Mouse (Mus musculus) neural tube, embryonic 15.5 days (tissue): ENCODE measurements around the gene H2al1m. TPM values are rescaled to one million over a fixed set of nuclear protein-coding genes. Genes with fewer than 3 reads are reported as not detected.
A peak's percentile ranks its signal among the peaks of the same experiment; 100 is the strongest.
"Not testable (repeated sequence)": the region's sequence is repeated elsewhere in the genome, so short reads cannot be mapped to it uniquely, and the experiment has no call there.

Experiments
- ATAC-seq: fragments of 200-750 bp; cut with Nextera tagmentation; 2 replicates; pipeline ENCODE4 v1.8.0; 2017; ENCODE audit warnings: mild to moderate bottlenecking, moderate TSS enrichment, moderate library complexity; ENCODE audit not compliant: low FRiP score
- H3K27ac ChIP-seq: fragments of 300-500 bp; sonication (generic); replicated peaks from 2 replicates; pipeline ENCODE4 v1.5.1; 2015; ENCODE audit warnings: mild to moderate bottlenecking, inconsistent platforms
- H3K27me3 ChIP-seq: fragments of 300-500 bp; sonication (generic); replicated peaks from 2 replicates; pipeline ENCODE4 v1.6.1; 2015; ENCODE audit warnings: inconsistent platforms
- H3K36me3 ChIP-seq: fragments of 300-500 bp; sonication (generic); 2 replicates; pipeline ENCODE4 v1.6.1; 2015; ENCODE audit warnings: inconsistent platforms
- H3K4me1 ChIP-seq: fragments of 300-500 bp; sonication (generic); 2 replicates; pipeline ENCODE4 v1.6.1; 2015; ENCODE audit warnings: inconsistent platforms
- H3K4me2 ChIP-seq: fragments of 300-500 bp; sonication (generic); 2 replicates; pipeline ENCODE4 v1.6.1; 2015; ENCODE audit warnings: inconsistent platforms, mild to moderate bottlenecking, moderate library complexity
- H3K4me3 ChIP-seq: fragments of 300-500 bp; sonication (generic); replicated peaks from 2 replicates; pipeline ENCODE4 v1.5.1; 2015; ENCODE audit warnings: mild to moderate bottlenecking, inconsistent platforms
- H3K9ac ChIP-seq: fragments of 300-500 bp; sonication (generic); replicated peaks from 2 replicates; pipeline ENCODE4 v1.6.1; 2015; ENCODE audit warnings: mild to moderate bottlenecking, inconsistent platforms
- H3K9me3 ChIP-seq: fragments of 300-500 bp; sonication (generic); replicated peaks from 2 replicates; pipeline ENCODE4 v1.6.1; 2016; ENCODE audit warnings: inconsistent platforms
- WGBS: fragments of 180-500 bp; shearing (Covaris S2); methylation state at CpG from one replicate; pipeline ENCODE4 v1.1.7; 2015; ENCODE audit warnings: mixed read lengths; 5-methylcytosine and 5-hydroxymethylcytosine counted together
- polyA plus RNA-seq: library from polyadenylated mRNA; unstranded; fragments of >200 nt; fragmentation: Nextera tagmentation; extraction: Ambion mirVana; gene quantifications from 2 replicates; pipeline ENCODE4 v1.2.1, GENCODE M21; 2015

H2al1m gene
- not detected in 2 replicates for polyA plus RNA-seq

DNA sequence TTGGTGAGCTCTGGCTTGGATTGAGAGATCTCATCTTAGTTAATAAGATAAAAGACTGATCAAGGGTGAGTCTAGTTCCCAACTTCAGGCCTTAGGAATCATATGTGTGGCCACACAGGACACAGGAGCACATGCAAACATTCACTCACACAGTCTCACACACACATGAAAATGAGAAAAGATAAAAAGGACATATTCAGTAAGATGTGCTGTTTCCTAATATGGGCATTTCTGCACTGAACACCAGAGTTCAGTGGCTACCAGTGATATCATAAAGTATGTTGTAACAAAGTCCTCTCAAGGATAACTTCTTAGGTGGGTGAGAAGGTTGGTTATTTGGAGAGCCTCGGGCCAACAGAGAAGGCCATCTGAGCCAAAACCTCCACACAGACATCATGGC, at the start of gene H2al1m:
H2al1m (plus strand) TSS at position 301 of the 400 bp plus-strand sequence.
- H3K9ac ChIP-seq, H3K4me3 ChIP-seq, H3K27me3 ChIP-seq, H3K4me2 ChIP-seq, H3K4me1 ChIP-seq, H3K36me3 ChIP-seq, H3K9me3 ChIP-seq, ATAC-seq, H3K27ac ChIP-seq: not testable (repeated sequence)
- no CpG with 5 or more reads among the region's 1 CpGs for WGBS

DNA sequence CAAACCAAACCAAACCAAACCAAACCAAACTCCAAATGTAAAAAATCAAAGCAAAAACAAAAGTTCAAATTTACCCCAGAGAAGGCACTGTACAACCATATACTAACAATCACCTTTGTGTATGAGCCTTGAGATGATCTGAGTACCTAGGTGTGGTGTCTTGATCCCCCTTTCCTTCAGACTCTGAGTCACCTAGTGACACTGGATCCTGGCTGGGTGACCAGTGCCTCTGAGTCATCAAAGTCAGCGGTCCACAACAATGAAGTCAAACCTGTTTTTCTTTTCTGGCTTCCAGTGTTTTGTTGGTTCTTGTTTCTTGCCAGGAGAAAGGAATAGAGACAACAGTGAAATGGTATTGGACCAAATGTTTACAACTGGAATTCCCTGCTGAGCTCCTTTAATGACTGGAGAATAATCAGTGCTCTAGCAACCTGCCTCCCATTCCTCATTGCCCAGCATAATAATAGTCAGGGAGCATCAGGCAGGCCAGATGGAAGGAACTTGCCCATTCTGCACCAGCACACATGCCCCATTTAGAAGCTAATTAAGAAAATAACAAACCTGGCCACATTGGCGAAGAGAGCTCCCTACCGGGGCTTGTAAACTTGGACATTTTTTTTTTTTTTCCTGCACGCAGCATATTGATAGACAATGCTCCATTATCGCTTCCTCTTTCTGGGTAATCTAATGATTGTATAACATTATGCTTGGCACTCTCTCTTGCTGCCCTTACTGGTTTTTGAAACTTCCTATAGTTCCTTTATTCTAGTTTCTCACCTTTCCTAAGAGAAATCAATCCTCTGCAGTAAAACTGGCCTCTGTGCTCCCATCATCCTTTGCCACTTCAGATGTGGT, 42.6 kb upstream of the H2al1m start:
- ATAC-seq, result no peak
- WGBS, result 57% methylated on average over 5 of the region's 5 CpGs
- Histone ChIP-seq H3K4me1 (no peaks in the 10 kb centered on the region), H3K27ac (peak overlapping the region; percentile 51; the same call in 1 of the 2 replicates), H3K4me2 (no peak overlapping the region), H3K27me3 (no peaks in the 10 kb centered on the region), H3K4me3 (no peak overlapping the region), H3K9me3 (no peaks in the 10 kb centered on the region), H3K36me3 (no peaks in the 10 kb centered on the region), H3K9ac (no peak overlapping the region)

DNA sequence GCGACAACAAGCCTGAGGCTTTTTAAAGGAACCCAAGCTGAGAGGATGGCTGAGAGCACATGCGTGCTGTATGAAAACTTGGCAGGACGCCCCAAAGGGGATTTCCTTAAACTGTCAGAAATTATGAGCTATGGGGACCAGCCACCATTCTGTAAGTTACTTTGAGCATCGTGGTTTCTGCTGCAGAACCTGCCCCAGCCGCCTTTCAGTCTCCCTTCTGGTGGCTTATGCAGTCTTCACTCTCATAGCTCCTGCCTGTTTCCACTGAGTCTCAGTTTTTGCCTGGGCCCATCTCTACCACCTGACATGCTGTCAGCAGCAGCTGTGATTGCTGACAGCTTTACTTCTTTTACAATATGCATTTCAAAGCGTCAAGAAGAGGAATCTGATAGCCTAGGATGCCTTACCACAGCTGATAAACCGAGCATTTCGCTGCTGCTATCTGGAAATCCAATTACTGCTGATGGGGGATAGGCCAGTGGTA, 40.1 kb upstream of the H2al1m start:
- ATAC-seq, result no peak
- H3K9me3 ChIP-seq, result no peaks in the 10 kb centered on the region
- 56% methylated on average over 8 of the region's 8 CpGs for WGBS
- H3K4me1 ChIP-seq, result no peaks in the 10 kb centered on the region
- no peak overlapping the region for H3K9ac ChIP-seq
- no peak overlapping the region for H3K4me2 ChIP-seq
- no peaks in the 10 kb centered on the region for H3K36me3 ChIP-seq
- H3K4me3 ChIP-seq, result no peak overlapping the region
- no peaks in the 10 kb centered on the region for H3K27me3 ChIP-seq
- no peak overlapping the region for H3K27ac ChIP-seq

DNA sequence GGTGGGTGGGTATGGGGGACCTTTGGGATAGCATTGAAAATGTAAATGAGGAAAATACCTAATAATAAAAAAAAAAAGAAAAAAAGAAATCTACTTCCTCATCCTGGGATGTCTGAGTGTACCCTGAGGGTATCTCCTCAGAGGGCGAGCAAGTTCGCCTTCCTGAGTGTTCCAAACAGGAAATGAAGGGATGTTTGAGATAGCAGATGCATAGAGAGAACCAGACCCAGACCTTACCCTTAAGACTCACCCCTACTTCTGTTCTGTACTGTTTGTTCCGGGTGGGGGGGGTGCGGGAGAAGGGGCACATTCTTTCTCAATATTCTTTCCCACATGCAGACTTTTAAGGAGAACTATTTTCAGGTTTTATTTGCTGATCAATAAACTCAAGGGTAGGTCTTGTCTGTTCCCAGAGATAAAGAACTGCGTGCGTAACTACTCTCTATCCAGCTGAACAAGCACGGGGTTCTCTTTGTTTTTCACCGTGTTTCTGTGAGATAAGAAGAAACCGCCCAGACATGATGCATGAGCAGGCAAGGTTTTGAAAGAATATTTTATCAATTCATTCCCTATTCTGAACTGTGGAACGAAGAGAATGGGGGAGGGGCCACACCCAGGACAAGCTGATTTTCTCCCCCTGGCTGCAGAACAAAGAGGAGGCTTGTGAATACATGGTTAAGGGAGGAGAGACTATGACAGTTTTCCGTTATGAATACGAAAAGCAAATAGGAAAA, 38.8 kb upstream of the H2al1m start:
- no peak overlapping the region for H3K4me2 ChIP-seq
- no peak overlapping the region for H3K4me3 ChIP-seq
- no peaks in the 10 kb centered on the region for H3K27me3 ChIP-seq
- H3K27ac ChIP-seq, result no peak overlapping the region
- H3K4me1 ChIP-seq, result no peaks in the 10 kb centered on the region
- no peaks in the 10 kb centered on the region for H3K9me3 ChIP-seq
- no peak overlapping the region for H3K9ac ChIP-seq
- ATAC-seq, result no peak
- WGBS, result 77% methylated on average over 12 of the region's 12 CpGs
- no peaks in the 10 kb centered on the region for H3K36me3 ChIP-seq

DNA sequence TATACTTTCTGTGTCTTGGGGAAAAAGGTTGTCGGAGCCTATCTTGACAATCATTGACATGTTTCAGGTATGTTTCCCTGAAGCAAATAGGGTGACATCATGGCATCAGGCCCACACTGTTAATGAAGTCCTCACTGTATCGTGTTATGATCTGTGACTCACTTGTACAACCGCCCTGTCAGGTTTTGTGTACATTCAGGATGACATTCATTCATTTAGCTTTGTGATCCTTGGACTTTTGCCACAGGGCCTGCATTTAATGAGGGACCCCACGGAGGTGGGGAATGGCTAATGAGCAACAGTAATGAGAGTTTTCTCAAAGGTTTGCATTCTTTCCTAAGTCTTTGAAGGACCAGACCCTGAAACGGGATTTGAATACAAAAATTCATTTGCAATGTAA, 34.7 kb upstream of the H2al1m start:
- H3K9ac ChIP-seq, result no peak overlapping the region
- no peaks in the 10 kb centered on the region for H3K4me1 ChIP-seq
- no peaks in the 10 kb centered on the region for H3K27me3 ChIP-seq
- no peaks in the 10 kb centered on the region for H3K36me3 ChIP-seq
- H3K27ac ChIP-seq, result no peak overlapping the region
- H3K9me3 ChIP-seq, result no peaks in the 10 kb centered on the region
- WGBS, result 56% methylated on average over 5 of the region's 5 CpGs
- no peak for ATAC-seq
- H3K4me2 ChIP-seq, result no peak overlapping the region
- H3K4me3 ChIP-seq, result no peak overlapping the region

DNA sequence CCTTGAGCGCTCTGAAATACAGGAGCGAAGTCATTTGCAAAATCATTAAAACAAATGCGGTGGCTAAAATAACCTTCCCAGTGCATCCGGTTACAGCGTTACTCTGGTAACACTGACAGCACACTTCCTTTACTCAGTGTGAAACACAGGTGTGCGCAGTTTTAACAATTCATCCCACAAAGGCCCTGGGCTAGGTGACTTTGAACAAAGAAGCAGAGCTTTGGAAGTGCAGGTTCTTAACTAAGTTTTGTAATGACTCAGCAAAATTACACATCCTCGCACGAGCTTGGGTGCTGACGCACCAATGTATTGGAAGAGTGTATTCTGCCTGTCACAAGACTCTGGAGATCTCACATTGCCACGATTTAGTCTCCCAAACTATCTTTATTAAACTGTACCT, 29.6 kb upstream of the H2al1m start:
- Histone ChIP-seq H3K27ac (no peak overlapping the region), H3K4me2 (no peak overlapping the region), H3K9ac (no peak overlapping the region), H3K4me1 (no peaks in the 10 kb centered on the region), H3K4me3 (no peak overlapping the region), H3K36me3 (no peaks in the 10 kb centered on the region), H3K9me3 (no peaks in the 10 kb centered on the region), H3K27me3 (no peaks in the 10 kb centered on the region)
- ATAC-seq, result no peak
- 81% methylated on average over 10 of the region's 10 CpGs for WGBS

DNA sequence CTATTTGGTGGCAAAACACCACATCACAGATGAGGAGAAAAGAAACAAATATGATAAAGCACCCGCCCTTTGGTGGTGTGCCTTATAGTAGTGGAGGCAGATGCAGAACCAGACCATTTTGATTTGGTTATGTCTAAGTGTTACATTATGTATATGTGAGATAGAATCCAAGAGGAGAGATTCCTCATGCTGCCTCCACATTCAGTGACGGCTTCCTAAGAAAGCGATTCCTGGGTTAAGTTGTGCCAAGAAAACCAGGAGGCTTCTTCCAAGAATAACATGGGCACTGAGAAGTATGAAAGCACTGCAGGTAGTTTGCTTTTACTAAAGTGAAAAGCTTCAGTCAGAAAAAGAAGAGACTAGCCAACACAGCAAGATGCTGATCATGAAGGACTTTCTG, 28.7 kb upstream of the H2al1m start:
- H3K4me2 ChIP-seq, result no peak overlapping the region
- H3K9me3 ChIP-seq, result no peaks in the 10 kb centered on the region
- no peak for ATAC-seq
- H3K4me3 ChIP-seq, result no peak overlapping the region
- 92% methylated on average over 3 of the region's 3 CpGs for WGBS
- H3K4me1 ChIP-seq, result no peaks in the 10 kb centered on the region
- H3K9ac ChIP-seq, result no peak overlapping the region
- no peaks in the 10 kb centered on the region for H3K36me3 ChIP-seq
- no peaks in the 10 kb centered on the region for H3K27me3 ChIP-seq
- no peak overlapping the region for H3K27ac ChIP-seq

DNA sequence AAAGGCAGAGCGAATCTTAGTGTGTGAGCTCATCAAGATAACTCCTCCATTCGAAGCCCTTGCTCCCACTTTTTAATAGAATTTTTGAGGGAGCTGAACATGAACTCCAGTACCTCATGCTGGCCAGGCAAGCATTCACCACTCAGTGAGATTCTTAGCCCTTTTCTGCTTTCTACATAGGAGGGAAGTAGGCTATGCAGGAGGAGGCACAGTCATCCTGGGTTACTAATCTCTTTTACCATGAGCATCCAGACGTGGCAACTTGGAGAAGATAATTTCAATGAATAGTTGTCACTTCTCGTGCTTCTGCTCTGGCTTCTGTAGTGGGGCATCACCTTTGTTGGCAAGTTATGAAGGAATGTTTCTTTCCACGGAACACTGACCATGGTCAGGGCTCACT, 26.8 kb upstream of the H2al1m start, which contains the start of gene Gm14862:
Gm14862 (minus strand) TSS at position 134 of the 400 bp plus-strand sequence.
- no peak for ATAC-seq
- Histone ChIP-seq H3K27ac (no peak within 1 kb of the TSS), H3K9me3 (no peaks in the 10 kb centered on the region), H3K36me3 (no peaks in the 10 kb centered on the region), H3K9ac (no peak within 1 kb of the TSS), H3K4me2 (no peak within 1 kb of the TSS), H3K4me3 (no peak within 1 kb of the TSS), H3K4me1 (no peaks in the 10 kb centered on the region), H3K27me3 (no peaks in the 10 kb centered on the region)
- 79% methylated on average over 5 of the region's 5 CpGs for WGBS

DNA sequence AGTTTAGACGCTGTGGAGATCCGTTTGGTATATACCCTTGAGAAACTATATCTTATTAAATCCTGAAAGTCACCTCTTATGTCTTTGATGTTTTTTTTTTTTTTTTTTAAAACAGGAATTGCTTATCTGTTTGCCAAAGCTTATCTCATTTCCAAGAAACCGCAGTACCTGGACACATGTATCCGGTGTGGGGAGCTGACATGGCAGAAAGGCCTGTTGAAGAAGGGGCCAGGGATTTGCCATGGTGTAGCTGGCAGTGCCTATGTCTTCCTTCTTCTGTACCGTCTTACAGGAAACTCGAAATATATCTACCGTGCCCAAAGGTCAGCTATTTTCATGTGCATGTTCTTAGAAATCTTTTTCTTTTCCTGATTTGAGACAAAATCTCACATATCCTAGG, 25.7 kb upstream of the H2al1m start:
- Histone ChIP-seq H3K9ac (no peak overlapping the region), H3K4me1 (no peaks in the 10 kb centered on the region), H3K27ac (no peak overlapping the region), H3K4me2 (no peak overlapping the region), H3K36me3 (no peaks in the 10 kb centered on the region), H3K27me3 (no peaks in the 10 kb centered on the region), H3K9me3 (no peaks in the 10 kb centered on the region), H3K4me3 (no peak overlapping the region)
- WGBS, result 91% methylated on average over 7 of the region's 7 CpGs
- ATAC-seq, result no peak

DNA sequence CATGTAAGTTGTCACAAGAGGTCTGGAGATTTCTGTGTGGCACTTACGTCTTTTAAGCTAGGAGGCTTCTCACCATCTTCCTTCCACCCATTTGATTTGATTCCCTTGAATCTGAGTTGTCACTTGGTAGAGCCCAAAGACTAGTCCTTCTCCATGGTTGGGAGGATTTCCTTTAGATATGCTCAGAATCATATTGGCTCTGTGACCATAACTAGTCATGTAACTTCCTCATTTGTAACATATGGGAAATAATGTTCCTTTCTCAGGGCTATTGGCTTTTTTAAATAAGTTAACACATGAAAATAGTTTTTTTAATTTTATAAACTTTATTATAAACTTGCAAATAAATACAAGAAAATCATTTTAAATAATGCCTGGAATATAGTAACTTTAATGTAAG, 24.3 kb upstream of the H2al1m start:
- no peaks in the 10 kb centered on the region for H3K4me1 ChIP-seq
- H3K9ac ChIP-seq, result no peak overlapping the region
- ATAC-seq, result no peak
- no peak overlapping the region for H3K27ac ChIP-seq
- no peaks in the 10 kb centered on the region for H3K9me3 ChIP-seq
- 75% methylated on average over 1 of the region's 1 CpGs for WGBS
- H3K4me2 ChIP-seq, result no peak overlapping the region
- H3K36me3 ChIP-seq, result no peaks in the 10 kb centered on the region
- no peaks in the 10 kb centered on the region for H3K27me3 ChIP-seq
- H3K4me3 ChIP-seq, result no peak overlapping the region

DNA sequence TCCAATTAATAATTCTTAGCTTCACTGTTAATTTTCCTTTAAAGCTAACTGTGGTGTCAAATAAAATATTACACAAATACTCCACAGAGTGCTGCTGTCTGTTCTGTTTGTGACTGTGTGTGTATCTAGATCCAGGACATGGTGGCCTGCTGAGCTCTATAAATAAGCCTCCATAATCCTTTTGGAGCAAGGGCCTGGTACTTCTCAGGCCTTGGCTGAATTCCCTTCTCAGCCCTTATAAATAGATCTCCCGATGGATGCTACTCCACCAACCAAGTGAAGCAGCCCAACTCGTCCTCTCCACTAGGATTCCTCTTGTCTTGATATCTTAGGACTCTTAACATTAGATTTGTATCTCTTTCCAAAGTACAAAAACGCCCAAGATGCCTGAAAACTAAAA, 12.5 kb upstream of the H2al1m start:
- WGBS, result 69% methylated on average over 3 of the region's 3 CpGs
- no peak for ATAC-seq

More for the DNA sequence above, 12.5 kb upstream of the H2al1m start:
- Histone ChIP-seq H3K27me3 (no peaks in the 10 kb centered on the region), H3K9me3 (no peaks in the 10 kb centered on the region), H3K9ac (no peak overlapping the region), H3K4me1 (no peaks in the 10 kb centered on the region), H3K27ac (no peak overlapping the region), H3K4me3 (no peak overlapping the region), H3K4me2 (no peak overlapping the region), H3K36me3 (no peaks in the 10 kb centered on the region)
